Mouse (Mus musculus): ENCODE data around the gene Rcan3.

Gene Rcan3

GRCm38 (mm10) chr4:135433443-135434394 lies at the start of gene Rcan3:
Gene Rcan3, minus strand, starts transcription at chr4:135433853.
- peak; percentile 72 for DNase-seq

GRCm38 (mm10) chr4:135480370-135480769 lies 46.7 kb upstream of the Rcan3 start:
- no peak for DNase-seq

- no peak for DNase-seq
These were observed 44.2 kb upstream of the Rcan3 start for GRCm38 (mm10) chr4:135477851-135478250.

GRCm38 (mm10) chr4:135463406-135463805 lies 29.8 kb upstream of the Rcan3 start:
- DNase-seq: no peak

- no peak for DNase-seq
These were observed 19.9 kb upstream of the Rcan3 start for GRCm38 (mm10) chr4:135453572-135453971.

GRCm38 (mm10) chr4:135453164-135453563 lies 19.5 kb upstream of the Rcan3 start:
- DNase-seq: no peak

- no peak for DNase-seq
These were observed 17.8 kb upstream of the Rcan3 start for GRCm38 (mm10) chr4:135451360-135452015.

- no peak for DNase-seq
These were observed 8.8 kb upstream of the Rcan3 start for GRCm38 (mm10) chr4:135442473-135442872.

- no peak for DNase-seq
These were observed 6.4 kb upstream of the Rcan3 start for GRCm38 (mm10) chr4:135439904-135440522.

GRCm38 (mm10) chr4:135439188-135439647 lies 5.6 kb upstream of the Rcan3 start:
- no peak for DNase-seq

GRCm38 (mm10) chr4:135437924-135438323 lies 4.3 kb upstream of the Rcan3 start:
- DNase-seq: no peak

GRCm38 (mm10) chr4:135436291-135436690 lies 2.6 kb upstream of the Rcan3 start:
- no peak for DNase-seq

GRCm38 (mm10) chr4:135434395-135434789 lies 739 bp upstream of the Rcan3 start:
- peak; percentile 22 for DNase-seq

GRCm38 (mm10) chr4:135433086-135433442 lies 589 bp downstream of the Rcan3 start:
- DNase-seq: peak; percentile 52

GRCm38 (mm10) chr4:135429990-135430760 lies 3.5 kb downstream of the Rcan3 start:
- DNase-seq: peak; percentile 76

- no peak for DNase-seq
These were observed 4.3 kb downstream of the Rcan3 start for GRCm38 (mm10) chr4:135429383-135429782.

- DNase-seq: no peak
These were observed 7.1 kb downstream of the Rcan3 start for GRCm38 (mm10) chr4:135426587-135426986.

- DNase-seq: peak; percentile 52
These were observed 8.0 kb downstream of the Rcan3 start for GRCm38 (mm10) chr4:135425625-135426024.

- peak; percentile 39 for DNase-seq
These were observed 12.7 kb downstream of the Rcan3 start for GRCm38 (mm10) chr4:135420961-135421360.

- DNase-seq: no peak
These were observed 13.2 kb downstream of the Rcan3 start for GRCm38 (mm10) chr4:135420416-135420815.

- DNase-seq: no peak
These were observed 13.7 kb downstream of the Rcan3 start for GRCm38 (mm10) chr4:135419996-135420395.

- DNase-seq: no peak
These were observed 17.3 kb downstream of the Rcan3 start for GRCm38 (mm10) chr4:135416367-135416766.

GRCm38 (mm10) chr4:135413491-135413890 lies 20.2 kb downstream of the Rcan3 start:
- no peak for DNase-seq

All from cerebellum, adult 11 months (tissue).